Mouse (Mus musculus): ENCODE results near the gene Akt2. TPM values are rescaled to one million over a fixed set of nuclear protein-coding genes. Genes with fewer than 3 reads are reported as not detected.
A peak's percentile ranks its signal among the peaks of the same experiment; 100 is the strongest.

The Akt2 gene
- polyA plus RNA-seq, 1 experiment: 106 TPM

DNA sequence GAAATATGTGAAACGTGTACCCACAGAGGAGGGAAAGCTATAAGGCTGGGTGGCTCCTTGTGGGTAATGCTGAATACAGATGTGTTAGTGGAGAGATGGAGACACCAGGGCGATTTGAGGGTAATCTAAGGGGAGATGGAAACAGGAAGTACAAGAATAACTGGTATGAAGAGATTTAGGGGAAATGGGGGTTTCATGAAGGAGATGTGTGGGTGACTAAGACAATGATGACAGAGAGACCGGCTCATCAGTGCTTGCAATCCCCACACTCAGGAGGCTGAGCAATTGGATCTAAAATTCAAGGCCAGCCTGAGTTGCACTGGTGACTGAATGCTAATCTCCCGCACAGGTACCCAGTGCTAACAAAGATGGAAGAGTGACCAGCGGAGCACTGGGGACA, 39.3 kb upstream of the Akt2 start:
- 57% methylated on average over 5 of the region's 5 CpGs for WGBS
- Histone ChIP-seq H3K4me3 (replicated peaks; ENCODE audit: insufficient read depth, low read depth, low read length) (peak overlapping the region; percentile 13), H3K27me3 (ENCODE audit: control insufficient read depth, insufficient read depth, low read length) (no peaks in the 10 kb centered on the region), H3K4me1 (ENCODE audit: control insufficient read depth, insufficient read depth, low read length) (no peaks in the 10 kb centered on the region), H3K27ac (ENCODE audit: insufficient read depth, low read length) (no peak overlapping the region)
- TF ChIP-seq CTCF (IDR thresholded peaks at IDR 0.05; ENCODE audit: borderline replicate concordance, insufficient read depth, low read depth, low read length): no peak
- no peak for DNase-seq

DNA sequence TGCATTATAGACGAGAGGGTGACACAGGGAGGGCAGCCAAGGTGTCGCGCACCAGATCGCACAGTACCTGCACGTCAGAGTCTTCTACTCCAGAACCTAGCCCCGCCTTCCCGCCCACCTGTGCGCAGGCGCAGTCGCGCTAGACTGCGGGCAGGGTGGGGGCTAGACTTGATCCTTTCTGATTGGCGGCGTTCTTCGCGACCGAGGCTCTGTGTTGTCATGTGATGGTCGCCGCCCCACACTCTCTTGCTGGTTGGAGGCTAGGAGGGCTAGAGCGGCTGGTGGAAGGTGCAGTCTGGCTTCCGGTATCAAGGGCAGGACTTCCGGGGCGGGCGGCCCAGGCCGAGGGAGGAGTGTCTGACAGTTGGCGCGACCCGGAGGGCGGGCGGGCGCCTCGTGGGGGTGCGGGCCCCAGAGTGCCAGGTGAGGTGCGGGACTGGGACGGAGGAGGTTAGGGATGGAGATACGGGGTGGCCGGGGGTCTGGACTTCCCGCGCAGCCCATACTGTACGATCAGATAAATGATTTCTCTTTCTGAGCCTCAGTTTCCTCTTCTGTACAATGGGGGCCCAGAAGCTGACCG, 38.3 kb upstream of the Akt2 start, which contains the start of the genes Pld3 and 2310022A10Rik:
Gene Pld3 (minus strand): TSS at position 288 of the 583 bp plus-strand sequence.
Gene 2310022A10Rik (plus strand): TSS at position 303 of the 583 bp plus-strand sequence.
- under 1% methylated on average over 41 of the region's 41 CpGs for WGBS
- no peaks in the 10 kb centered on the region for H3K27me3 ChIP-seq (ENCODE audit: control insufficient read depth, insufficient read depth, low read length)

DNA sequence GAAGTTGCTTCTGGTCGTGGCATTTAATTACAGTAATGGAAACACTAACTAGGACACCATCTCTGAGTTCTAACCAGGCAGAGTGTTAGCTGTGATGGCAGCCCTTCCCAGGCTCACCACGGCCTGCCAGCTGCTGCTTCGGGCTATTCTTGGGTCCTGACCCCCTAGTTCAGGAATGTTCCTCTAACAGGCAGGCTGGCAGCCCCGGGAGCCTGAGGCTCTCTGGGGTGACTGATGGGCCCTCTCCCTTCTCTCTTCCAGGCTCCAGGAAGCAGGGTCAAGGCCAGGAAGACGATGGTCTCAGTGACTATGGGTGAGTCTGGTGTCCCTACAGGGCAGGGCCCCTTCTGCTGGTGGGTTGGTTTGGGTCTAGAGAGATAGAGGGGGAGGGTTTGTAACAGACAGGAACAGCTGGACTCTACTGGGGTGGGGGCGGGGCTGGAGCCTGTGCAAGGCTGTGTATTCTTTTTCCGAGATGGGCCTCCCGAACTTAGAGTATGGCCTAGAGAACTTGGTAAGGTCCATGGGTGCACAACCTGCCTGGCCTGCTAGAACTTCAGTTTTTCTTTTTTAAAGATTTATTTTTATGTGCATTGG, 31.0 kb upstream of the Akt2 start:
- H3K27me3 ChIP-seq (ENCODE audit: control insufficient read depth, insufficient read depth, low read length): no peaks in the 10 kb centered on the region
- no peak for DNase-seq
- no peaks in the 10 kb centered on the region for H3K4me1 ChIP-seq (ENCODE audit: control insufficient read depth, insufficient read depth, low read length)
- TF ChIP-seq CTCF (IDR thresholded peaks at IDR 0.05; ENCODE audit: borderline replicate concordance, insufficient read depth, low read depth, low read length) (no peak), POLR2A (IDR thresholded peaks at IDR 0.05; ENCODE audit: borderline replicate concordance, insufficient read depth, low read length) (no peak)
- H3K4me3 ChIP-seq (replicated peaks; ENCODE audit: insufficient read depth, low read depth, low read length): no peak overlapping the region
- H3K27ac ChIP-seq (ENCODE audit: insufficient read depth, low read length): no peak overlapping the region
- WGBS: 61% methylated on average over 8 of the region's 8 CpGs

More for the DNA sequence above, 38.3 kb upstream of the Akt2 start, which contains the start of the genes Pld3 and 2310022A10Rik:
- peak; percentile 97 to 99 for DNase-seq
- peak within 1 kb of the TSS; percentile 39; the same call in 1 of the 2 replicates for H3K27ac ChIP-seq (ENCODE audit: insufficient read depth, low read length)
- H3K4me3 ChIP-seq (replicated peaks; ENCODE audit: insufficient read depth, low read depth, low read length): peak within 1 kb of the TSS; percentile 91
- TF ChIP-seq CTCF (IDR thresholded peaks at IDR 0.05; ENCODE audit: borderline replicate concordance, insufficient read depth, low read depth, low read length) (no peak), POLR2A (IDR thresholded peaks at IDR 0.05; ENCODE audit: borderline replicate concordance, insufficient read depth, low read length) (peak; percentile 97)
- no peaks in the 10 kb centered on the region for H3K4me1 ChIP-seq (ENCODE audit: control insufficient read depth, insufficient read depth, low read length)

DNA sequence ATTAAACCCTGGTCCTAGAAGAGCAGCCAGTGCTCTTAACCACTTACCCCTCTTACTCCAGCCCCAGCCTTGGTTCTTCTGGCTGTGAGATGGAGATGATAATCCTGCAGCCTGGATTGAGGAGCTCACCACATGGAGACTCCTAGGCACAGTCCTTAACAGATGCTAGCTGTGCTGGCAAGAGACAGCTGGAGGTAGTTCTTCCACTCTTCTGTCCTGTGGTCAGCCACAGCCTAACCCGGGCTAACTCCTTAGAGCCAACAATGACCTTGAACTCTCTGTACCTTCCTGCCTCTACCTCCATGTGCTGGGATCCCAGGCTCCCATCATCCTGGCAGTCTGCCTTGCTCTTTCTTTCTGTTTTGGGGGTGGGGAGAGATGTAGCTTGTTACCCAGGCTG, 30.4 kb upstream of the Akt2 start:
- H3K4me3 ChIP-seq (replicated peaks; ENCODE audit: insufficient read depth, low read depth, low read length): no peak overlapping the region
- DNase-seq: no peak
- TF ChIP-seq CTCF (IDR thresholded peaks at IDR 0.05; ENCODE audit: borderline replicate concordance, insufficient read depth, low read depth, low read length): no peak
- no peak for TF ChIP-seq POLR2A (IDR thresholded peaks at IDR 0.05; ENCODE audit: borderline replicate concordance, insufficient read depth, low read length)
- H3K4me1 ChIP-seq (ENCODE audit: control insufficient read depth, insufficient read depth, low read length): no peaks in the 10 kb centered on the region
- H3K27me3 ChIP-seq (ENCODE audit: control insufficient read depth, insufficient read depth, low read length): no peaks in the 10 kb centered on the region
- WGBS: 89% methylated on average over 1 of the region's 1 CpGs
- H3K27ac ChIP-seq (ENCODE audit: insufficient read depth, low read length): no peak overlapping the region

DNA sequence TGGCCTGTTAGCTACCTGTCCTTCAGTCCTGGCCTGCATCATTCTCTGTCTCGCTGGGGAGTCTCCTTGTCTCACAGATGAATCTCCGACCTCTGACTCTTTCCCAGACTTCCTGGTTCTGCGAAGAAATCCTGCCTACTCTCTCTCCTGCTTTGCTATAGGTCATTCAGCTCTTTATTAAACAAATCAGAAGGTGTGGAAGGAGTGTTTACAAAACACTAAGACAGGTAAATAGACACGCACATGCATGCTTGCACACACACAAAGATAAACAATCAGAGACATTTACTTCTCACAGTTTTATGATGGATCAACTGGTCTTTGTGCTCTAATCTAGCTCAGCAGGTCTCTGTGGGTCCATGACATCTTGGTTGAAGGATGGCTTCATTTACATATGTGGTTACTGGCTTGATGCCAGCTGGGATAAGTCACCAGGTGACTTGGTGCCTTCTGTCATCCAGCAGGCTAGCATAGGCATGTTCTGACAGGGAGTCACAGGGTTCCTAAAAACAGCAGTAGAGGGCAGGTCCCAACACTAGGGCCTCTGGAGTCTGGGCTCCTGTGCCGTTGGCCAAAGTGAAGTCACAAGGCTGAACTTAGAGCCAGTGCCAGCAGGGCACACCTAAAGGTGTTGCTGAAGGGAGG, 21.6 kb upstream of the Akt2 start:
- Histone ChIP-seq H3K27ac (ENCODE audit: insufficient read depth, low read length) (peak overlapping the region; percentile 44; the same call in 1 of the 2 replicates), H3K4me3 (replicated peaks; ENCODE audit: insufficient read depth, low read depth, low read length) (no peak overlapping the region), H3K27me3 (ENCODE audit: control insufficient read depth, insufficient read depth, low read length) (no peaks in the 10 kb centered on the region), H3K4me1 (ENCODE audit: control insufficient read depth, insufficient read depth, low read length) (peaks cover 5% of the 10 kb centered on the region)
- TF ChIP-seq CTCF (IDR thresholded peaks at IDR 0.05; ENCODE audit: borderline replicate concordance, insufficient read depth, low read depth, low read length): no peak
- no peak for TF ChIP-seq POLR2A (IDR thresholded peaks at IDR 0.05; ENCODE audit: borderline replicate concordance, insufficient read depth, low read length)
- 63% methylated on average over 5 of the region's 5 CpGs for WGBS
- peak; percentile 32 to 54 for DNase-seq

DNA sequence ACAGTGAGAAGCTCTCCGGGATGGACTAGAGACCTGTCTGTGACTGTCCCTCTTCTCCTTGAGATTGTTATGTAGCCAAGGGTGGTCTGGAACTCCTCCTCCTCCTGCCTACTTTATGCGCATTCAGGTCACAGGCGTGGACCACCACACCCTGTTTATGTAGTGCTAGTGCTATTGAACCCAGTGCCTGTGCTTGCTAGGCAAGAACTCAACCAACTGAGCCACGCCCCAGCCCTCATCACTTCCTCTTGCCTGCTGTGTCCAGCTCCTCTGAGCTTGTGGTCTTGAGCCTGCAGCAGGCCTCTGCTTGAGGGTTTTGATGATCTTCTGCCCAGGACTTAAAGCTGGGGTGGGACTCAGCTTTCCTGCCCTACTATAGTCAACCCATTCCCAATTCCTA, 19.2 kb upstream of the Akt2 start:
- TF ChIP-seq CTCF (IDR thresholded peaks at IDR 0.05; ENCODE audit: borderline replicate concordance, insufficient read depth, low read depth, low read length): no peak
- TF ChIP-seq POLR2A (IDR thresholded peaks at IDR 0.05; ENCODE audit: borderline replicate concordance, insufficient read depth, low read length): no peak
- no peak for DNase-seq
- no peak overlapping the region for H3K27ac ChIP-seq (ENCODE audit: insufficient read depth, low read length)
- no peaks in the 10 kb centered on the region for H3K27me3 ChIP-seq (ENCODE audit: control insufficient read depth, insufficient read depth, low read length)
- WGBS: 97% methylated on average over 4 of the region's 4 CpGs
- no peak overlapping the region for H3K4me3 ChIP-seq (replicated peaks; ENCODE audit: insufficient read depth, low read depth, low read length)
- peaks cover 5% of the 10 kb centered on the region for H3K4me1 ChIP-seq (ENCODE audit: control insufficient read depth, insufficient read depth, low read length)

DNA sequence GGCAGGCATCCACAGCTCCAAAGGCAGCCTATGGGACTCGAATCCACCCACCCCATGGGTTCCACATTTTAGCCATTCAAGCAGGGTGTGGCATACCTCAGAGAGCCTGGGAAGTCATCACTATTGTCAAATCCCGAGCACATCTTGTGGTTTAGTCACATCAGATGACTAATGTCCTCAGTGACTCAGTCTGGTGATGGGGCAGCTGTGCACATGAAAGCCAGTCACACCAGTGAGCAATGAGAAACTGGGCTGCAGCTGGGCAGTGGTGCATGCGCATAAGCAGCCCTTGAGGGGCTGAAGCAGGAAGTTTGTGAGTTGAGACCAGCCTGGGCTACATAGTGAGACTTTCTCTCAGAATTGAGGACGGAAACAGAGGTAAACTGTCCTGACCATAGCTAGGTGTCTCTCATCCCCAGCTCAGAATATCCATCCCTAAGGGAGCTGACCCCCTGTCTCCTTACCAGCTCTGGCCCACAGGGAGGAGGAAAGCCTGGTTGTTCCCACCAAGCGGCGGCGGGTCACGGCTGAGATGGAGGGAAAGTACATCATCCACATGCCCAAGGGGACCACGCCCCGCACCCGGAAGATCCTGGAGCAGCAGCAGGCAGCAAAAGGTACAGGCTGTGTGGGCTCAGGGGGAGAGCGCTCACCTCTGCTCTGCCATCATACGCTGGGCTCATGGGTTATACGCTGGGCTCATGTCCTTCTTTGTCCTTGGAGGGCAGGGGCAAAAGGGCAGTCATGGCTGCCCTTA, 17.1 kb upstream of the Akt2 start:
- H3K27ac ChIP-seq (ENCODE audit: insufficient read depth, low read length): no peak overlapping the region
- TF ChIP-seq POLR2A (IDR thresholded peaks at IDR 0.05; ENCODE audit: borderline replicate concordance, insufficient read depth, low read length) (no peak), CTCF (IDR thresholded peaks at IDR 0.05; ENCODE audit: borderline replicate concordance, insufficient read depth, low read depth, low read length) (no peak)
- H3K27me3 ChIP-seq (ENCODE audit: control insufficient read depth, insufficient read depth, low read length): no peaks in the 10 kb centered on the region
- no peak overlapping the region for H3K4me3 ChIP-seq (replicated peaks; ENCODE audit: insufficient read depth, low read depth, low read length)
- peaks cover 5% of the 10 kb centered on the region for H3K4me1 ChIP-seq (ENCODE audit: control insufficient read depth, insufficient read depth, low read length)
- DNase-seq: no peak
- 93% methylated on average over 14 of the region's 14 CpGs for WGBS

All from cerebellum, adult 2 months (tissue).